Mouse (Mus musculus) CH12.LX (cell line): Measurements from ENCODE around the gene Snx19. TPM values are rescaled to one million over a fixed set of nuclear protein-coding genes. Genes with fewer than 3 reads are reported as not detected.

Experiments
- DNase-seq: peaks from one replicate; pipeline ENCODE4 v3.0.0-alpha.2; 2013; ENCODE audit errors: extremely low read depth
- H3K27ac ChIP-seq: 2 replicates; pipeline ENCODE4 v1.5.1; 2012; ENCODE audit warnings: low read depth, mild to moderate bottlenecking, control low read depth, moderate library complexity; ENCODE audit not compliant: insufficient read depth
- H3K27me3 ChIP-seq: replicated peaks from 2 replicates; pipeline ENCODE3; 2012; ENCODE audit warnings: inconsistent platforms
- H3K36me3 ChIP-seq, 2 experiments: replicated peaks in 1 of 2; 2 replicates each; pipeline versions ENCODE3 to v1.6.1; 2012; ENCODE audit warnings: inconsistent platforms in 1 of 2, low read length in 1 of 2, mild to moderate bottlenecking in 1 of 2, mixed read lengths in 1 of 2, moderate library complexity in 1 of 2; ENCODE audit not compliant: control insufficient read depth in 1 of 2, insufficient read depth in 1 of 2
- H3K4me1 ChIP-seq, 2 experiments: 2 replicates each; pipeline ENCODE4 v1.6.1; 2012; ENCODE audit warnings: inconsistent platforms in 1 of 2, moderate library complexity in 1 of 2; ENCODE audit not compliant: insufficient read depth in 2 of 2, control insufficient read depth in 1 of 2
- H3K4me2 ChIP-seq: 2 replicates; pipeline ENCODE4 v1.6.1; 2012; ENCODE audit warnings: low read depth, mild to moderate bottlenecking, control low read depth; ENCODE audit not compliant: poor library complexity, insufficient read depth, severe bottlenecking
- H3K4me3 ChIP-seq, 3 experiments: fragments of 150-350 bp in 1 of 3; sonication (generic) in 1 of 3; replicated peaks in 1 of 3; 2 replicates each; pipeline versions ENCODE3 to v1.5.1; 2011 to 2012; ENCODE audit warnings: low read depth in 2 of 3, low read length in 2 of 3, mild to moderate bottlenecking in 2 of 3, moderate library complexity in 2 of 3, control low read depth in 1 of 3, improper control_type of control experiment in 1 of 3, inconsistent platforms in 1 of 3, mixed read lengths in 1 of 3; ENCODE audit not compliant: poor library complexity in 1 of 3
- H3K79me2 ChIP-seq: replicated peaks from 2 replicates; pipeline ENCODE4 v1.6.1; 2012; ENCODE audit warnings: mild to moderate bottlenecking, moderate library complexity; ENCODE audit not compliant: control insufficient read depth, poor library complexity, insufficient read depth, severe bottlenecking; ENCODE audit errors: extremely low read depth
- H3K9ac ChIP-seq: 2 replicates; pipeline ENCODE4 v1.6.1; 2012; ENCODE audit warnings: low read depth, mild to moderate bottlenecking, control low read depth, moderate library complexity; ENCODE audit not compliant: insufficient read depth
- H3K9me3 ChIP-seq: replicated peaks from 2 replicates; pipeline ENCODE3; 2012; ENCODE audit warnings: low read length, inconsistent platforms, mixed read lengths
- CHD1 ChIP-seq: IDR thresholded peaks from 2 replicates; pipeline ENCODE4 v1.6.1; 2012; ENCODE audit warnings: low read depth, low read length, improper control_type of control experiment, inconsistent platforms
- CHD2 ChIP-seq: IDR thresholded peaks from 2 replicates; pipeline ENCODE4 v1.6.1; 2011; ENCODE audit warnings: low read length, improper control_type of control experiment
- E2F4 ChIP-seq: IDR thresholded peaks from 2 replicates; pipeline ENCODE4 v1.6.1; 2011; ENCODE audit warnings: low read depth, low read length, improper control_type of control experiment; ENCODE audit not compliant: insufficient replicate concordance
- ELF1 ChIP-seq: IDR thresholded peaks from 2 replicates; pipeline ENCODE4 v1.6.1; 2014; ENCODE audit warnings: low read depth, mild to moderate bottlenecking, inconsistent platforms, low read length, improper control_type of control experiment
- EP300 ChIP-seq: IDR thresholded peaks from 2 replicates; pipeline ENCODE4 v1.6.1; 2011; ENCODE audit warnings: low read length, improper control_type of control experiment
- GABPA ChIP-seq: IDR thresholded peaks from 2 replicates; pipeline ENCODE4 v1.6.1; 2012; ENCODE audit warnings: low read depth, low read length, improper control_type of control experiment, inconsistent platforms; ENCODE audit not compliant: insufficient replicate concordance
- HCFC1 ChIP-seq: IDR thresholded peaks from 2 replicates; pipeline ENCODE4 v1.6.1; 2012; ENCODE audit warnings: low read depth, mild to moderate bottlenecking, inconsistent platforms, low read length, improper control_type of control experiment
- IRF4 ChIP-seq: IDR thresholded peaks from 2 replicates; pipeline ENCODE4 v1.6.1; 2014; ENCODE audit warnings: low read depth, mild to moderate bottlenecking, inconsistent platforms, low read length, improper control_type of control experiment
- KAT2A ChIP-seq: IDR thresholded peaks from 2 replicates; pipeline ENCODE4 v1.6.1; 2012; ENCODE audit warnings: low read length, improper control_type of control experiment, inconsistent platforms; ENCODE audit not compliant: insufficient replicate concordance
- MAFK ChIP-seq: IDR thresholded peaks from 2 replicates; pipeline ENCODE4 v1.6.1; 2011; ENCODE audit warnings: low read length, improper control_type of control experiment; ENCODE audit not compliant: insufficient replicate concordance
- MAX ChIP-seq: IDR thresholded peaks from 2 replicates; pipeline ENCODE4 v1.6.1; 2011; ENCODE audit warnings: low read length, improper control_type of control experiment
- MAZ ChIP-seq: IDR thresholded peaks from 2 replicates; pipeline ENCODE4 v1.6.1; 2012; ENCODE audit warnings: low read depth, mild to moderate bottlenecking, inconsistent platforms, low read length, improper control_type of control experiment, moderate library complexity
- MEF2A ChIP-seq: IDR thresholded peaks from 2 replicates; pipeline ENCODE4 v1.6.1; 2014; ENCODE audit warnings: low read depth, mild to moderate bottlenecking, inconsistent platforms, low read length, improper control_type of control experiment, borderline replicate concordance
- NELFE ChIP-seq: IDR thresholded peaks from 2 replicates; pipeline ENCODE4 v1.6.1; 2011; ENCODE audit warnings: low read depth, low read length, improper control_type of control experiment
- POLR2AphosphoS2 ChIP-seq: IDR thresholded peaks from 2 replicates; pipeline ENCODE4 v1.6.1; 2011; ENCODE audit warnings: low read depth, low read length, improper control_type of control experiment
- SIN3A ChIP-seq: IDR thresholded peaks from 2 replicates; pipeline ENCODE4 v1.6.1; 2012; ENCODE audit warnings: low read length, improper control_type of control experiment, inconsistent platforms
- TBP ChIP-seq: conservative IDR thresholded peaks from 2 replicates; pipeline ENCODE4 v1.6.1; 2011; ENCODE audit warnings: low read depth, low read length, improper control_type of control experiment
- TCF12 ChIP-seq: IDR thresholded peaks from 2 replicates; pipeline ENCODE4 v1.6.1; 2014; ENCODE audit warnings: low read depth, mild to moderate bottlenecking, inconsistent platforms, low read length, improper control_type of control experiment
- UBTF ChIP-seq: IDR thresholded peaks from 2 replicates; pipeline ENCODE4 v1.6.1; 2012; ENCODE audit warnings: low read depth, mild to moderate bottlenecking, inconsistent platforms, low read length, improper control_type of control experiment, moderate library complexity
- USF2 ChIP-seq: conservative IDR thresholded peaks from 2 replicates; pipeline ENCODE4 v1.6.1; 2011; ENCODE audit warnings: low read depth, low read length, improper control_type of control experiment
- ZMIZ1 ChIP-seq: IDR thresholded peaks from 2 replicates; pipeline ENCODE4 v1.6.1; 2012; ENCODE audit warnings: low read depth, mild to moderate bottlenecking, inconsistent platforms, low read length, improper control_type of control experiment
- dilution Hi-C: fragments of 300-500 bp; cut with MboI; formaldehyde crosslinking; loops from 2 replicates; pipeline ENCODE4 v1.14.3; 2020; ENCODE audit warnings: low sequenced_read_pairs; ENCODE audit not compliant: extremely low pct_unique_long_range_greater_than_20kb, extremely low pct_ligation_motif_present
- in situ Hi-C: fragments of 300-500 bp; cut with MboI; formaldehyde crosslinking; loops from 3 replicates; pipeline ENCODE4 v1.14.3; 2019; ENCODE audit warnings: low sequenced_read_pairs, low pct_ligation_motif_present, low pct_unique_long_range_greater_than_20kb, mixed read lengths
- polyA plus RNA-seq: library from polyadenylated mRNA; unstranded; fragments of >175 nt; gene quantifications from 2 replicates; pipeline ENCODE4 v1.2.1, GENCODE M21; 2012; ENCODE audit warnings: low read depth; ENCODE audit not compliant: insufficient read length
- total RNA-seq, 2 experiments: library from RNA; depleted of rRNA; stranded (reverse); fragments of 300-350 nt in 1 of 2; fragments of >200 nt in 1 of 2; gene quantifications; 2 replicates each; pipeline ENCODE4 v1.2.3; 2012 to 2014

Gene Snx19
- total and polyA plus RNA-seq, 3 experiments: 9.5 to 19.3 (median 12.1) TPM

DNA sequence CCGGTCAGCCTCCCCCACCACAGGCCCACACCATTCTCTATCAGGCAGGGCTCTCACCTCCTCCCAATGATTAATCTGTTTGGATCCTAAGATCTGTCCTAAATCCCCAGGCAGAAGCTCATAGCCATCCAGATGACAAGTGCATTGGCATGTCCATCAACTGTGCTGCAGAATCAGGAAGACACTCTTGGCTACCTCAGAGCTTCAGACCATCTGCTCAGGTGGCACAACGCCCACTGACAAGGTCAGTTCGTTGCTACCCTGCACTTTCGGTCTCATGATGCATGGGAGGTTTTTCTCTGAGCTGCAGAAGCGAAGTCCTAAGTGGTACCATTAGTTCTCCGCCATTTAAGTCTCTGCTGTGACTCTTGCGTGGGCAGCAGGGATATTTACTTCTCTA, 1.7 kb upstream of the Snx19 start:
- no peak overlapping the region for H3K27ac ChIP-seq
- dilution Hi-C loops: no loop called here
- H3K4me1 ChIP-seq: peaks cover 4 to 24% of the 10 kb centered on the region in 2 experiments; a peak in 3 of 4 replicates
- no peak overlapping the region for H3K4me3 ChIP-seq
- H3K9ac ChIP-seq: no peak overlapping the region
- no peak overlapping the region for H3K4me2 ChIP-seq
- in situ Hi-C loops: no loop called here
- TF ChIP-seq MEF2A (no peak), NELFE (no peak), ELF1 (no peak), IRF4 (no peak), UBTF (no peak), MAFK (no peak), POLR2AphosphoS2 (no peak), TCF12 (no peak), SIN3A (no peak), E2F4 (no peak), CHD2 (no peak), TBP (no peak), USF2 (no peak), GABPA (no peak), CHD1 (no peak), HCFC1 (no peak), ZMIZ1 (no peak)
- TF ChIP-seq, all 38 proteins: peak for 0
- DNase-seq: no peak
- Histone ChIP-seq H3K36me3 (peaks cover 0 to 1% of the 10 kb centered on the region in 2 experiments), H3K79me2 (no peaks in the 10 kb centered on the region; the same call in 1 of the 2 replicates), H3K27me3 (no peaks in the 10 kb centered on the region), H3K9me3 (no peaks in the 10 kb centered on the region)

DNA sequence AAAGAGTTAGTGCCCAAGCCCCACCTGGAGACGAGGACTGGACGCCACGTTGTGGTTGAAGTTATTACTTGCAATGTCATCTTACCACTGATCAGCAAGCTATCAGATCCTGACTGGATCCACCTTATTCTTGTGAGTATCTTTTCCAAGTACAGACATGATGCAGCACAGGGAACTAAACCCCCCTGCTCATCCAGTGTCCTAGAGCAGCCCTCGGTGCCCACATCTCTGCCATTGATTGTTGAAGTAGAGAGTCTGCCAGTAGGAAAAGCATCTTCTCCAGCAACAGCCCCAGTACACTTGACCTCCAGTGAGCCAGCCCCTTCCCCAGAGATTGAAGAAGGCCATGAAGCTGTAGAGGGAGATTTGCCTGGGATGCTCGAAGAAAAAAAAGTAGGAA, 1.3 kb downstream of the Snx19 start:
- TF ChIP-seq SIN3A (peak; percentile 3; the same call in 1 of the 2 replicates), KAT2A (no peak), MAZ (no peak), EP300 (no peak), ELF1 (no peak), MAX (0 out of 2 replicates have a peak, but pooled peaks have one; percentile 17), UBTF (no peak)
- in situ Hi-C loops (no loop called here), dilution Hi-C loops (no loop called here)
- peak overlapping the region; percentile 16; the same call in 1 of the 2 replicates for H3K9ac ChIP-seq
- peaks cover 4 to 48% of the 10 kb centered on the region in 2 experiments for H3K4me1 ChIP-seq
- H3K9me3 ChIP-seq: no peaks in the 10 kb centered on the region
- DNase-seq: no peak
- no peaks in the 10 kb centered on the region for H3K27me3 ChIP-seq
- peaks cover 0 to 11% of the 10 kb centered on the region in 2 experiments for H3K36me3 ChIP-seq
- peak overlapping the region; percentile 69 to 86 (median 79) for H3K4me3 ChIP-seq
- H3K4me2 ChIP-seq: peak overlapping the region; percentile 77
- no peak overlapping the region for H3K27ac ChIP-seq
- H3K79me2 ChIP-seq: peaks cover 6% of the 10 kb centered on the region
